Mouse (Mus musculus): ENCODE results near the gene Nin. TPM values are rescaled to one million over a fixed set of nuclear protein-coding genes. Genes with fewer than 3 reads are reported as not detected.

Gene Nin
- total RNA-seq, 1 experiment = 13.9 TPM

GRCm38 (mm10) chr12:69963141-69963540 is 150.4 kb downstream of the Nin start:
- no peak overlapping the region for H3K4me3 ChIP-seq (ENCODE audit: insufficient read depth in 1 of 2, low read depth in 1 of 2, low read length in 2 of 2, poor library complexity in 1 of 2, severe bottlenecking in 1 of 2)
- no peak overlapping the region for H3K27ac ChIP-seq (ENCODE audit: insufficient read depth, low read depth, low read length, poor library complexity, severe bottlenecking)
- no peaks in the 10 kb centered on the region for H3K9me3 ChIP-seq (ENCODE audit: control insufficient read depth, insufficient read depth, low read depth, low read length)
- TF ChIP-seq HCFC1 (IDR thresholded peaks at IDR 0.05; ENCODE audit: borderline replicate concordance, insufficient read depth, low read length) (no peak), ZNF384 (IDR thresholded peaks at IDR 0.05; ENCODE audit: low read depth, low read length) (no peak), ZC3H11A (IDR thresholded peaks at IDR 0.05; ENCODE audit: borderline replicate concordance, low read depth, low read length) (no peak), MAFK (IDR thresholded peaks at IDR 0.05; ENCODE audit: insufficient read depth, low read depth, low read length) (no peak), CHD2 (IDR thresholded peaks at IDR 0.05; ENCODE audit: low read depth, low read length) (no peak)
- no peaks in the 10 kb centered on the region; a peak in 2 of 4 replicates for H3K4me1 ChIP-seq (ENCODE audit: control insufficient read depth in 2 of 2, insufficient read depth in 2 of 2, low read length in 2 of 2, poor library complexity in 1 of 2)
- DNase-seq (ENCODE audit: low read depth, low spot score) = no peak
- peaks cover 11% of the 10 kb centered on the region for H3K36me3 ChIP-seq (ENCODE audit: control insufficient read depth, insufficient read depth, low read length, poor library complexity, severe bottlenecking)
- in situ Hi-C loops (cut with MboI; ENCODE audit: low sequenced_read_pairs in 2 of 2, unreplicated experiment in 2 of 2) = no loop called here
- no peak overlapping the region for H3K9ac ChIP-seq (ENCODE audit: insufficient read depth, low read depth, low read length, poor library complexity, severe bottlenecking)

DNA sequence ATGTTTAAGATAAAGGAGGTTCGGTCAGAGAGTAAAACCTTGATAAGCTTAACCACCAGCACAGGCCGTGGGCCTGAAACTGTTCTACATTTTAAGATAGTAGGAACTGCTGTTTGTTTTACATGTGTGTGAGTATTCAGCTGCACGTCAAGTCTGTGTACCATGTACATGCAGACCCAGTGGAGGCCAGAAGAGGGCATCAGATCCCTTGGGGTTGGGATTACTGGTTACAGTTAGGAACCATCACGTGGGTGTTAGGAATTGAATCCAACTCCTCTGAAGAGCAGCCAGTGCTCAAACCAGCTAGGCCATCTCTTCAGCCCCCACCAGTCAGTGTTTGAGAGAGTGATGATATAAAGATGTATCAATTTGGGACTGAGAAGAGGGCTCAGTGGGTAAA is 151.0 kb downstream of the Nin start:
- DNase-seq (ENCODE audit: low read depth, low spot score) = no peak

More for the DNA sequence above, 151.0 kb downstream of the Nin start:
- H3K27ac ChIP-seq (ENCODE audit: insufficient read depth, low read depth, low read length, poor library complexity, severe bottlenecking) = no peak overlapping the region
- peaks cover 9% of the 10 kb centered on the region; the same call in 1 of the 2 replicates for H3K36me3 ChIP-seq (ENCODE audit: control insufficient read depth, insufficient read depth, low read length, poor library complexity, severe bottlenecking)
- H3K4me3 ChIP-seq (ENCODE audit: insufficient read depth in 1 of 2, low read depth in 1 of 2, low read length in 2 of 2, poor library complexity in 1 of 2, severe bottlenecking in 1 of 2) = no peak overlapping the region
- in situ Hi-C loops (cut with MboI; ENCODE audit: low sequenced_read_pairs in 2 of 2, unreplicated experiment in 2 of 2) = no loop called here
- no peaks in the 10 kb centered on the region; a peak in 2 of 4 replicates for H3K4me1 ChIP-seq (ENCODE audit: control insufficient read depth in 2 of 2, insufficient read depth in 2 of 2, low read length in 2 of 2, poor library complexity in 1 of 2)
- H3K9ac ChIP-seq (ENCODE audit: insufficient read depth, low read depth, low read length, poor library complexity, severe bottlenecking) = no peak overlapping the region
- H3K9me3 ChIP-seq (ENCODE audit: control insufficient read depth, insufficient read depth, low read depth, low read length) = no peaks in the 10 kb centered on the region
- peak; percentile 37; the same call in 1 of the 2 replicates for TF ChIP-seq ZC3H11A (IDR thresholded peaks at IDR 0.05; ENCODE audit: borderline replicate concordance, low read depth, low read length)
- TF ChIP-seq HCFC1 (IDR thresholded peaks at IDR 0.05; ENCODE audit: borderline replicate concordance, insufficient read depth, low read length) = no peak

Other genes with a start within 250 kb of the Nin start
- gene Atl1, start 221.1 kb downstream of the Nin start, total RNA-seq (2012; rRNA removed) = 2.5 and 5.8 TPM in 2 replicates
- gene Map4k5, start 220.5 kb downstream of the Nin start, total RNA-seq (2012; rRNA removed) = 22.5 and 29.8 TPM in 2 replicates
- gene Sav1, start 126.7 kb downstream of the Nin start, total RNA-seq (2012; rRNA removed) = 17.0 and 17.8 TPM in 2 replicates
- not detected in 2 replicates for gene Abhd12b, start 40.4 kb upstream of the Nin start, total RNA-seq (2012; rRNA removed)
- 1.4 TPM in 2 replicates for gene Pygl, start 117.8 kb upstream of the Nin start, total RNA-seq (2012; rRNA removed)
- 0.04 and 0.11 TPM in 2 replicates for gene Trim9, start 233.9 kb upstream of the Nin start, total RNA-seq (2012; rRNA removed)